Mouse (Mus musculus) hindlimb bud, embryonic 11.5 days (tissue): ENCODE data around the gene Gm14685.
"Not testable (repeated sequence)": the region's sequence is repeated elsewhere in the genome, so short reads cannot be mapped to it uniquely, and the experiment has no call there.

Experiments used
- DNase-seq: peaks from one replicate; pipeline ENCODE4 v3.0.0-alpha.2; 2012; ENCODE audit warnings: low read depth, low spot score; ENCODE audit errors: extremely low spot score

Gene Gm14685

GRCm38 (mm10) chrX:73116747-73117146 lies at the start of gene Gm14685:
Gene Gm14685, plus strand, starts transcription at chrX:73117047.
- not testable (repeated sequence) for DNase-seq

GRCm38 (mm10) chrX:73082267-73083055 lies 34.4 kb upstream of the Gm14685 start, which contains the start of gene Xlr4a:
Gene Xlr4a, minus strand, starts transcription at chrX:73082478.
- DNase-seq: not testable (repeated sequence)

- not testable (repeated sequence) for DNase-seq
Observed at GRCm38 (mm10) chrX:73096941-73097508, 19.8 kb upstream of the Gm14685 start, which contains the start of gene Xlr3a. Gene Xlr3a, minus strand, starts transcription at chrX:73097095.

- DNase-seq: not testable (repeated sequence)
Observed at GRCm38 (mm10) chrX:73122859-73123829, 6.3 kb downstream of the Gm14685 start.

GRCm38 (mm10) chrX:73143218-73143618 lies 26.4 kb downstream of the Gm14685 start:
- DNase-seq: not testable (repeated sequence)

- DNase-seq: not testable (repeated sequence)
Observed at GRCm38 (mm10) chrX:73148496-73148895, 31.6 kb downstream of the Gm14685 start, which contains the start of gene Xlr5b. Gene Xlr5b, plus strand, starts transcription at chrX:73148796.

GRCm38 (mm10) chrX:73149350-73149749 lies 32.5 kb downstream of the Gm14685 start, which contains the start of gene DXBay18:
Gene DXBay18, minus strand, starts transcription at chrX:73149450.
- DNase-seq: not testable (repeated sequence)

- not testable (repeated sequence) for DNase-seq
Observed at GRCm38 (mm10) chrX:73176889-73177288, 60.0 kb downstream of the Gm14685 start, which contains the start of gene Spin2d. Gene Spin2d, minus strand, starts transcription at chrX:73176989.
